Mouse (Mus musculus) liver, embryonic 16.5 days (tissue): Measurements from ENCODE around the gene Cdh18. TPM values are rescaled to one million over a fixed set of nuclear protein-coding genes. Genes with fewer than 3 reads are reported as not detected.
"Not testable (repeated sequence)": the region's sequence is repeated elsewhere in the genome, so short reads cannot be mapped to it uniquely, and the experiment has no call there.

Experiments used
- ATAC-seq: fragments of 200-750 bp; cut with Nextera tagmentation; 2 replicates; pipeline ENCODE4 v1.8.0; 2017; ENCODE audit warnings: low read depth, mild to moderate bottlenecking, moderate number of reproducible peaks, moderate library complexity
- H3K27ac ChIP-seq: fragments of 300-500 bp; sonication (generic); 2 replicates; pipeline ENCODE4 v1.5.1; 2014; ENCODE audit warnings: mild to moderate bottlenecking, low read length
- H3K27me3 ChIP-seq: fragments of 300-500 bp; sonication (generic); 2 replicates; pipeline ENCODE4 v1.6.1; 2014; ENCODE audit warnings: low read depth, low read length, mixed read lengths; ENCODE audit not compliant: control insufficient read depth, insufficient read depth
- H3K36me3 ChIP-seq: fragments of 300-500 bp; sonication (generic); 2 replicates; pipeline ENCODE4 v1.6.1; 2014; ENCODE audit warnings: mild to moderate bottlenecking; ENCODE audit not compliant: control insufficient read depth, insufficient read depth
- H3K4me1 ChIP-seq: fragments of 300-500 bp; sonication (generic); 2 replicates; pipeline ENCODE4 v1.6.1; 2014; ENCODE audit warnings: low read depth, low read length, mixed read lengths; ENCODE audit not compliant: control insufficient read depth
- H3K4me2 ChIP-seq: fragments of 300-500 bp; sonication (generic); 2 replicates; pipeline ENCODE4 v1.6.1; 2014; ENCODE audit warnings: low read depth, low read length, mixed read lengths
- H3K4me3 ChIP-seq: fragments of 300-500 bp; sonication (generic); 2 replicates; pipeline ENCODE4 v1.5.1; 2014; ENCODE audit warnings: low read depth, mild to moderate bottlenecking, low read length
- H3K9ac ChIP-seq: fragments of 300-500 bp; sonication (generic); 2 replicates; pipeline ENCODE4 v1.6.1; 2014; ENCODE audit warnings: low read depth, low read length
- H3K9me3 ChIP-seq: fragments of 300-500 bp; sonication (generic); replicated peaks from 2 replicates; pipeline ENCODE4 v1.6.1; 2016; ENCODE audit warnings: low read length; ENCODE audit not compliant: control insufficient read depth
- WGBS: fragments of 180-500 bp; shearing (Covaris S2); extraction: QIAGEN DNeasy Blood & Tissue Kit; methylation state at CpG from one replicate; pipeline ENCODE4 v1.1.7; 2014; ENCODE audit not compliant: insufficient replicate concordance; 5-methylcytosine and 5-hydroxymethylcytosine counted together
- polyA plus RNA-seq: library from polyadenylated mRNA; unstranded; fragments of >200 nt; fragmentation: Nextera tagmentation; extraction: Ambion mirVana; gene quantifications from 2 replicates; pipeline ENCODE4 v1.2.1, GENCODE M21; 2015

The Cdh18 gene
- polyA plus RNA-seq, 1 experiment from 2014 or later: 0.04 TPM

DNA sequence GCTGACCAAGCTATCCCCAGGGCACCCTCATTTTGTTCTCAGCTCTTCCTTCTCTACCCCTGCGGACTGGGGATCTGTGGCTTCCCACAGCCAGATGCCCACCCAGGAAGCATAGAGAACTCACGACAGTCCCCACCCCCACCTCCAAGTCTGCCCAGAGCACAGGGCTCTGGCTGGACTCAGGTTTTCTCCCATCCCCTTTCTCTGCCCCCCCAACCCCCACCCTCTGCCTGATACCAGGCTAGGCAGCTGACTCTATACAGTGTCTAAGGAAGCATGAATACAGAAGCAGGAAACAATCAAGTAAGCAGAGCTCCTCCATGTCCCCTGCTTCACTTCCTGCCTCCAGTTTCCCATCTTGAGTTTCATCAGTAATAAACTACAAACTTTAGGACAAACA, 472.3 kb downstream of the Cdh18 start:
- Histone ChIP-seq H3K36me3 (no peaks in the 10 kb centered on the region), H3K4me2 (no peak overlapping the region), H3K4me3 (no peak overlapping the region), H3K27ac (no peak overlapping the region), H3K4me1 (no peaks in the 10 kb centered on the region), H3K9me3 (no peaks in the 10 kb centered on the region), H3K9ac (no peak overlapping the region), H3K27me3 (no peaks in the 10 kb centered on the region)
- no peak for ATAC-seq
- WGBS: 28% methylated on average over 2 of the region's 2 CpGs

DNA sequence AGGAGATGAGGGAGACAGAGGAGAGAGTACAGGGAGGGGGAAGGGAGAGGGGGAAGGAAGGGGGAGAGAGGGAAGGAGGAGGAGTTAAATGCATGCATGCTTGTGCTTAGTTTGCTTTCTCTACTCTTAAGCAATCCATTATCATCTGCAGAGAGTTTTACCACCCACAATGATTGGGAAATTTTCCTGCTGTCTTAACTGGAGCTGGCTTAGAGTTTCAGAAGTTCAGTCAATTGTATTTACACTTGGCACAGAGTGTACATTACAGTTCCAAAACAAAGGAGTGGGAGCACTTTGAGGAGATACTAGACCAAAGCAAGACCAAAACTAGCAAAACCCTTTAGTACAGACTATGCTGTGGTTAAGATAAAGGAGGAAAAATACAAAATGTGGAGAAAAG, 473.8 kb downstream of the Cdh18 start:
- H3K36me3 ChIP-seq: no peaks in the 10 kb centered on the region
- ATAC-seq: no peak

DNA sequence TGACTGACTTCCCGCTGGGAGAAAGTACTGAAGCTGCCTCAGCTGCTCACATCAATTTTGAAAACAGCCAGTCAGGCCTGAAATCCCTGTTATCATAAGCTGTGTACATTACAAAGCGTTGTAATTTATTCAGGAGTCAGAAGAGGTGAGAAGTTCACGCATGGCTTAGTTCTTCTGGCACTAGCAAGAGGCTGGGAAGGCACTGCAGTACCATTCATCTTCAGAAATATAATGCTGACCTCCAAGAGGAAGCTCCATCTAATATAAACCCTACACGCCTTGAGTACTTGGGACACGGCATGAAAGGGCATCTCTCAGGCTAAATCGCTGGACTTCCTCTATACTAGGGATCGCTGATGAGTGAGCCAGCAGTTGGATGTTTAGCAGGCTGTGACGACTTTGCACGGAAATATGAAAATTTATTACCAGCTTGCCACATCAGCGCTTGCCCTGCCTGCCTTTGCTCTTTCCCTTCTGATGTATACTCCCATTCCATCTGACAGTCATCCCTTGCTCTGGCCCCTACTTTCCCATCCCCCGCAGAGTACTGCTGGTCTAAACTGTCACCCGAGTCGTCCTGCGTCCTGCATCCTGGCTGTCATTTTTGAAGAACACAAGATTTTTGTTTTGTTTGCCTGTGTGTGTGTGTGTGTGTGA, 486.9 kb downstream of the Cdh18 start:
- H3K4me3 ChIP-seq: no peak overlapping the region
- no peaks in the 10 kb centered on the region for H3K9me3 ChIP-seq
- no peak for ATAC-seq
- WGBS: 10% methylated on average over 14 of the region's 14 CpGs
- H3K9ac ChIP-seq: no peak overlapping the region
- no peaks in the 10 kb centered on the region for H3K4me1 ChIP-seq
- H3K36me3 ChIP-seq: no peaks in the 10 kb centered on the region
- H3K27me3 ChIP-seq: no peaks in the 10 kb centered on the region
- no peak overlapping the region for H3K4me2 ChIP-seq
- H3K27ac ChIP-seq: no peak overlapping the region

More for the DNA sequence above, 473.8 kb downstream of the Cdh18 start:
- no peak overlapping the region for H3K9ac ChIP-seq
- no peak overlapping the region for H3K4me3 ChIP-seq
- H3K4me2 ChIP-seq: no peak overlapping the region
- no peaks in the 10 kb centered on the region for H3K4me1 ChIP-seq
- no peaks in the 10 kb centered on the region for H3K9me3 ChIP-seq
- H3K27me3 ChIP-seq: no peaks in the 10 kb centered on the region
- no peak overlapping the region for H3K27ac ChIP-seq

DNA sequence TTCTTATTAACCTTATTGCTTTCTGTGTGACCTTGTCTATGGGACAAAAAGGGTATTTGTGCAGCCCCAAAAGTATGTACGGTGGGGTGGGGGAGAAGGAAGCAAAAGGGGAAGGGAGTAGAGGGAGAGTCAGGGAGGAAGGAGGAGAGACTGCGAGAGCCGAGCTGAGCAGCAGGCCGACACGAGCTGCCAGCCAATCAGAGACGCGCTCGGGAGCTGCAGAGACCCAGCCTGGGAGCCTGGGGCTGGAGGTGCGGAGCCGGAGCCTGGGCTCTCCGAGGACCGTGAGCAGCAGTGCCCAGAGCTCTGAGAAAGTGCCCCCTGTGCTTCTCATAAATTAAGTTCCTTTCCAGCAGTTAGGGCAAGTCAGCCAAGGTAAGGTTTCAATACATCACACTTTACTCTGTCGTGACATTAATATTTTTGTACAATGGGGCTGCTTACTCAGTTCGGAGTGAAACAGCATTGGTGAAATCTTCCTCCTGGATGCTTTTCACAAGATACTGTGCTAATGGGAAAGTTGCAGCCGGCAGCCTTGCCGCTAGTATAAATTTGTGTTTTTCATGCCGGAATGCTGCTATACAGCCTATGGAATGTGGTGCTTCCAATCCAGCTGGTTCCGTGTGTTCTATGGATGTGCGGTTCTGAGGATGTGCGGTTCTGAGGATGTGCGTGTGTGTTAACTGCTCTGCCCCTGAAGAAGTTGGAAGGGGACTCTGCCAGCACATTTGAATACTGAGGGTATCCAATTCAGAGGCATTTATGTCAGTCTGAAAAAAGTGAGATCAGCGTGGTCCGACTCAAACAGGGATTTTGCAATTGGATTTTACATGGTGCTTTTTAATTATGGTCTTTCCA, 487.6 kb downstream of the Cdh18 start:
- Histone ChIP-seq H3K9me3 (no peaks in the 10 kb centered on the region), H3K9ac (no peak overlapping the region), H3K4me1 (no peaks in the 10 kb centered on the region), H3K36me3 (no peaks in the 10 kb centered on the region), H3K27ac (no peak overlapping the region), H3K4me2 (no peak overlapping the region; the same call in 1 of the 2 replicates), H3K4me3 (no peak overlapping the region), H3K27me3 (no peaks in the 10 kb centered on the region)
- WGBS: 10% methylated on average over 23 of the region's 23 CpGs
- ATAC-seq: peak; percentile 41; the same call in 1 of the 2 replicates

DNA sequence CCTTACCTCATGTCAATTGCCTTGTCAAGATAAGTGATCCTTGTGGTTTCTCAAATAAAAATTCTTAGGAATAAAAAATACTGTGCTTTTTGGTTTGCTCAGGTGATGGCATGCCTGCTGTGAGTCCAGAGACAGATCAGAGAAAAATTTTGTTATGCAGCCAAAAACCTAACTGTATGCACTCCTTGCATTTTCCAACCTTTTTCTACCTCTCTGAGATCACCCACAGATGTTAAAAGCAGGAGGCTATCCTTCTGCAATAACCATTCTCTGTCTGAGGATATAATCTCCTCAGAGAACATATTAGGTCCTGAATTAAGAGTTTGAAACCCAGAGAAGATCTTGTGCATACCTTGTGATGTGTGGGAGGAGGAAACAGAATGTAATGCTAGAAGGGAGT, 488.7 kb downstream of the Cdh18 start:
- no peak for ATAC-seq
- H3K4me1 ChIP-seq: no peaks in the 10 kb centered on the region
- no peak overlapping the region for H3K4me2 ChIP-seq
- H3K9me3 ChIP-seq: no peaks in the 10 kb centered on the region
- no peak overlapping the region for H3K4me3 ChIP-seq
- no peaks in the 10 kb centered on the region for H3K27me3 ChIP-seq
- no peak overlapping the region for H3K9ac ChIP-seq
- H3K36me3 ChIP-seq: no peaks in the 10 kb centered on the region
- H3K27ac ChIP-seq: no peak overlapping the region

DNA sequence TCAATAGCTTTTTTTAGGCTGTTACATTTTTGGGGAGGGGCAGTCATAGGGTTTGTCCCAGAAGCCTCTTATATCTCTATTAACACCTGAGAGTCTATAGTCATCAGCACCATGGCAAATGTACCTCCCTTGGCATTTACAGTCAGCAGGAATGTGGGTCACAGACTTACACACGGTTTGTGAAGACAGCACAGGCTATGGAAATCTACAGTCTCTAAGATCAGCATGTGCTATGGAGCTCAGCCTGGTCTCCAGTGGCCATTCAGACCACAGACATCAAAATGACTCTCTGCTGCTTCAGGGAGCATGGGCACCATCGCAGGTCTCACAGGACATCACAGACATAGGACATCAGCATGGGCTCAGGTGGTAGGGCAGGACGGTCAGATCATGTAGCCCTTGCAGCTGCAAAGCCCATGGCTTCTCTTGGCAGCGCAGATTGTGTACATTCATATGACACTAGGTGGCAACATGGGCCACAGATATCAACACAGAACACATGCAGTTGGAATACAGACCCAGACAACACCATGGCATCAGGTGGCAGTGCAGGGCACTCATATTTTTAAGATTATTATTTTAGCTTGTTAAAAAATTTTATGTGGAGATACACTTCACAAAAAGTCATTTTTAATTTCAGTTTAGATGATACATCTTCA, 497.4 kb downstream of the Cdh18 start:
- no peak overlapping the region for H3K9ac ChIP-seq
- no peaks in the 10 kb centered on the region for H3K36me3 ChIP-seq
- no peak overlapping the region for H3K4me2 ChIP-seq
- no peak for ATAC-seq
- H3K9me3 ChIP-seq: no peaks in the 10 kb centered on the region
- H3K27ac ChIP-seq: no peak overlapping the region
- 52% methylated on average over 4 of the region's 4 CpGs for WGBS
- no peak overlapping the region for H3K4me3 ChIP-seq
- H3K4me1 ChIP-seq: no peaks in the 10 kb centered on the region
- no peaks in the 10 kb centered on the region for H3K27me3 ChIP-seq

DNA sequence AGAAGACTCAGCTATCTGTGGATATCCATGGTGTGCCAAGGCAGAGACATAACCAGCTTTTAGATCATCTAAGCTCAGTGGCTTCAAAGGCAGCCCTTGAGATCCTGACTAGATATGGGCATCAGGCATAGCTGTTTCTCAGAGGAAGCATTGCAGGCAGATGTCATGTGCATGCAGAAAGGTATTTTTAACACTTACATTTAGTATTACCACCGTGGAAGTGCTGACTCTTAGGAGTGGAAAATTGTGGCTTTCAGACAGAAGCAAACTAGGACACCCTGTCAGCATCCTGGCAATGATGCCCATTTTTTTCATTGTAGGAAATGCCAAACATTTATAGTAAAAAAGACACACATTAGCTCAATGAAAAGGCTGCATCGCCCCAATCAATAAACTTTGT, 503.2 kb downstream of the Cdh18 start:
- H3K4me2 ChIP-seq: no peak overlapping the region
- WGBS: 51% methylated on average over 2 of the region's 2 CpGs
- no peaks in the 10 kb centered on the region for H3K4me1 ChIP-seq
- H3K36me3 ChIP-seq: no peaks in the 10 kb centered on the region
- H3K9ac ChIP-seq: no peak overlapping the region
- H3K4me3 ChIP-seq: no peak overlapping the region
- no peak for ATAC-seq
- H3K9me3 ChIP-seq: no peaks in the 10 kb centered on the region; the same call in 1 of the 2 replicates
- no peak overlapping the region for H3K27ac ChIP-seq
- no peaks in the 10 kb centered on the region for H3K27me3 ChIP-seq

DNA sequence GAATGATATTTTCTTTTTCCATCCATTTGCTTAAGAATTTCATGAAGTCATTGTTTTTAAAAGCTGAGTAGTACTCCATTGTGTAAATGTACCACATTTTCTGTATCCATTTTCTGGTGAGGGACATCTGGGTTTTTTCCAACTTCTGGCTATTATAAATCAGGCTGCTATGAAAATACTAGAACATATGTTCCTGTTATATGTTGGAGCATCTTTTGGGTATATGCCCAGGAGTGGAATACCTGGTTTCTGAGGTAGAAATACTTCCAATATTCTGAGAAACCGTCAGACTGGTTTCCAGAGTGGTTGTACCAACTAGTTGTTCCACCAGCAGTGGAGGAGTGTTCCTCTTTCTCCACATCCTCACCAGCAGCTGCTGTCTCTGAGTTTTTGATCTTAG, 536.5 kb downstream of the Cdh18 start:
- not testable (repeated sequence) for H3K4me3 ChIP-seq, H3K4me2 ChIP-seq, H3K27ac ChIP-seq, H3K9me3 ChIP-seq, ATAC-seq, H3K27me3 ChIP-seq, H3K9ac ChIP-seq, H3K4me1 ChIP-seq, H3K36me3 ChIP-seq
- WGBS: 43% methylated on average over 1 of the region's 1 CpGs

DNA sequence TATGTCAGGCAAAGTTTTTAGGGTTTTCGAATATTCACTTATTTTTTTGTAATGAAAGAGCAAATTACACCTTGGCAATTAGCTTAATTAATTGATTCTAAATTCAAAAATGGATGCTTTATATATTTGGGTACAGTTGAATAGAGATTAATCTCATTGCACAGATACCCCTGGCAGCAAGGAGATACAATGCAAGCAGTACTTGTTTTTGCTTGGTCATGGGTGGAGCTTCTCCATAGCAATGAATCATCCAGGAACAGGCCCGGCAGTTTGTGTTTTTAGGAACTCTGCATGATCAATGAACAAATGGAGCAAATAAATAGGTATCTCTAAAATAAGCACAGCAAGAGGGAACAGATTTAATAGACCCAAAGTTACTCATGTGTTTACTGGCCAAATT, 538.7 kb downstream of the Cdh18 start:
- H3K4me1 ChIP-seq: no peaks in the 10 kb centered on the region
- H3K4me3 ChIP-seq: no peak overlapping the region
- H3K27me3 ChIP-seq: no peaks in the 10 kb centered on the region
- ATAC-seq: no peak
- no peaks in the 10 kb centered on the region for H3K36me3 ChIP-seq
- H3K9me3 ChIP-seq: no peaks in the 10 kb centered on the region
- 60% methylated on average over 2 of the region's 2 CpGs for WGBS
- H3K27ac ChIP-seq: no peak overlapping the region
- no peak overlapping the region for H3K9ac ChIP-seq
- no peak overlapping the region for H3K4me2 ChIP-seq
